Mouse (Mus musculus) heart, postnatal 25 days (tissue): ENCODE measurements around the gene Polr2f. TPM values are rescaled to one million over a fixed set of nuclear protein-coding genes. Genes with fewer than 3 reads are reported as not detected.

Source experiments
- DNase-seq: peaks from one replicate; pipeline ENCODE4 v3.0.0; 2022; ENCODE audit warnings: low spot score
- intact Hi-C: fragments of 180-260 bp; cut with DNase I; formaldehyde crosslinking; loops from one replicate; pipeline ENCODE4 v1.15.1; 2025
- total RNA-seq, 2 experiments: library from RNA; stranded (reverse); gene quantifications; 2 replicates each; pipeline ENCODE4 v1.2.3; 2021

Gene Polr2f
- total RNA-seq, 2 experiments from 2014 or later: 132 TPM

DNA sequence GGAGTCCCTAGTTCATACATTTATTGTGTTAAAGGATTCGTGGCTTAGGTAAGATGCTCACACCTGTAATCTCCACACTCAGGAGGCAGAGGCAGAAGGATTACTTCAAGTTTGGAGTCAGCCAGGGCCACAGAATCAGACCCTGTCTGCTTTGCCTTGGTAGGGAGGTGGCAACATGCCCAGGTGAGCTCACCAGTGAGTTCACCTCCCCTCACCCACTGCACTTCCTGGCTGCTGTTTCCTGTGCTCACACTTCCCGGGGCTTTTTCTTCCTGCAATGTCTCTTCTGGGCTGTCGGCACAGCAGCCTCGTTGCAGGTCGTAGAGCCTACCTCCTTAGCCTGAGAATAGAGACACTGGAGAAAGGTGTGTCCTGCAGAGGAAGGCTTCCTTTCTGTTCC, 25.5 kb upstream of the Polr2f start:
- intact Hi-C loops: no loop called here
- DNase-seq: no peak

GRCm38 (mm10) chr15:79119491-79119890, 21.3 kb upstream of the Polr2f start:
- intact Hi-C loops: no loop called here
- no peak for DNase-seq

- intact Hi-C loops: no loop called here
- no peak for DNase-seq
Measured at GRCm38 (mm10) chr15:79122119-79122518, 18.7 kb upstream of the Polr2f start.

DNA sequence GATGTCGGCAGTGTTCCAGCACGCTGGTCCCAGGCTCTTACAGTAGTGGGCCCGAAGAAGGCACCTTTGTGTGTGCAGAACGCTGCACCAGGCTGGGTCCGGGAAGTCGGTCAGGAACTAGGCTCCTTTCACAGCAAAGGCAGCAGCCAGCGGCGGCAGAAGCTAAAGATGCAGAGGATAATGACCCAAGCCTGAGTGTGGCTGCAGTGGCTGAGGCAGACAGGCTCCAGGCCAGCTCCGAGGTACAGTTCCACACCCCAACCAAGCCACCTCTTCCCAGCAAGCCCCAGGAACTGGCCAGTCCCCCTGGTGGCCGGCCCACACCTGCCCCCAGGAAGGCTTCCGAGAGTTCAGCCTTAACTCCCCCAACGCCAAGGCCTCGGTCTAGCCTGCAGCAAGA, 18.3 kb upstream of the Polr2f start:
- intact Hi-C loops: no loop called here

GRCm38 (mm10) chr15:79123751-79124150, 17.1 kb upstream of the Polr2f start:
- no peak for DNase-seq
- intact Hi-C loops: loop anchor here (2.0 kb wide), 1 partner anchor 13 kb away; no protein-coding TSS in a partner anchor

More for the DNA sequence above, 18.3 kb upstream of the Polr2f start:
- DNase-seq: no peak

- intact Hi-C loops: loop anchor here (2.0 kb wide), 1 partner anchor 14 kb away; no protein-coding TSS in a partner anchor
- no peak for DNase-seq
Measured at GRCm38 (mm10) chr15:79124331-79124875, 16.4 kb upstream of the Polr2f start.

- DNase-seq: no peak
- intact Hi-C loops: loop anchor here (1.0 kb wide), 1 partner anchor 32 kb away; no protein-coding TSS in a partner anchor
Measured at GRCm38 (mm10) chr15:79126217-79126932, 14.4 kb upstream of the Polr2f start.

GRCm38 (mm10) chr15:79127101-79127500, 13.7 kb upstream of the Polr2f start:
- DNase-seq: no peak
- intact Hi-C loops: no loop called here

GRCm38 (mm10) chr15:79128208-79128607, 12.6 kb upstream of the Polr2f start:
- no peak for DNase-seq
- intact Hi-C loops: no loop called here

DNA sequence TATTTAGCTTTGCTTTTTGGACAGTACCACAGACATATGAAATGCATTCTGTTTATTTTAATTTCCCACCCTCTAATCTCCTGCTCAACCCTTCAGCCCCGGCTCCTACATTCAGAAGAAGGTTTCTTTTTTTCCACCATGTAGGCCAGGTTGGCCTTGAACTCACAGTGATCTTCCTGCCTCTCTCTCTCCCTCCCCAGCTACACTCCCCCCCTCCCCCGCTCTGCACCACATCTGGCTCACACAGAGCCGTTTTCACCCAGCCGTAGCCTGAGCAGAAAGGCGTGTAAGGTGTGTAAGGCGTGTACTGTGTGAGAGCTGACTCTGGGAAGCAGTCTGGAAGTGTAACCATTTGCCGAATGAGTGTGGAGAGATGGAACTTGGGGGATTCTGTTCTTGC, 11.5 kb upstream of the Polr2f start:
- DNase-seq: no peak

DNA sequence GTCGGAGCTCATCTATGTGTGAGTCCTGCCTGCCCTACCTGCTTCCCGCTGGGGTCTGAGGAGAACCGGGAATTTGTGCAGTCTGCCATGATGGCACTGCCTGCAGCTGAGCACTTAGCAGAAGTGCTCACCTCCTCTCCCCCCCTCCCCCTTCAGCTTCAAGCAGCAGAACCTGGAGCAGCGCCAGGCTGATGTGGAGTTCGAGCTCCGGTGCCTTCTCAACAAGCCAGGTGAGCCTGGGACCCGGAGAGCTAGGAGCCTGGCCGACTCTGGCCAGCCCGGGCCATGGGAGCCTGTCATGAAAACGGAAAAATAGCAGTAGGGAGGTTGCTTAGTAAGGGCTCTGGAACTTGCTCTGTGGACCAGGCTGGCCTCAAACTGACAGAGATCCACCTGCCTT, 10.0 kb upstream of the Polr2f start:
- intact Hi-C loops: no loop called here
- DNase-seq: no peak

More for the DNA sequence above, 11.5 kb upstream of the Polr2f start:
- intact Hi-C loops: no loop called here

DNA sequence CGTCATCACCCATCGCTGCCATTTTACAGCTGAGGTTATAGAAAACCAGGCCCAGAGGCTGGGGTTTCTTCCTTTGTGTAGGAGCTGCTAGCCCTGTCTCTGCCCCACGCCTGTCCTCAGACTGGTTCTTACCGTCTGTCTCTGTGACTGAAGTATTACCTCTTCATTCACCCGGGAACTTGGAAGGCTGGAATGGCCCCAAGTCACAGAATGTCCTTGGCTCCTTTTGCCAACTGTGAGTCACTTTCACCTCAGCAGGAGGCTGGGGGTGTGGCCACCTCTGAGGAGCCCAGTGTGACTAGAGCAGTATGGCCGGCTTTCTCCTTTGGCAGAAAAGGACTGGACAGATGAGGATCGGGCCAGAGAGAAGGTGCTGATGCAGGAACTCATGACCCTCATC, 9.4 kb upstream of the Polr2f start:
- peak; percentile 67 for DNase-seq
- intact Hi-C loops: no loop called here

DNA sequence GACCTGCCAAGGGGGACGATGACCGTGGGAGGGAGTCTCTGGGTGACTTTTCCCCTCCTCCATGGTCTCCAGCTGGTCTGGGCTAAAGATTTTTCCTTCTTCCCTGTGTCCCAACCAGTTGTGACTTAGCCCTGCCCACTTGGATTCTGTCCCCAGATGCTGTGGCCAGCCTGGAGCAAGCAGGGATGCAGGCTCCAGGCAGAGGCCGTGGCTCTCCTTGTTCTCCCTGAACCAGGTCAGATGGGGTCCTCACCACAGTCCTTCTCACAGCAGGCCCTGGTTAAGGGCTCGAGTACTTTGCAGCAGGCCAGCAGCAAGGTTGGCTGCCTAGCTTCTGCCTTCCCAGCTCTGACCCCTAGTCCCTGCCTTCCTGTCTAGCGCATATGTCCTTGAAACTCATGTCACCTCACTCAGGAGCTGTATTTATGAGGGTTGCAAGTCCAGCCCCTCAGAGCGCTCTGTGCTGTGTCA, 7.6 kb upstream of the Polr2f start:
- intact Hi-C loops: no loop called here
- peak; percentile 48 for DNase-seq

GRCm38 (mm10) chr15:79134496-79135270, 6.1 kb upstream of the Polr2f start:
- intact Hi-C loops: no loop called here
- DNase-seq: no peak

DNA sequence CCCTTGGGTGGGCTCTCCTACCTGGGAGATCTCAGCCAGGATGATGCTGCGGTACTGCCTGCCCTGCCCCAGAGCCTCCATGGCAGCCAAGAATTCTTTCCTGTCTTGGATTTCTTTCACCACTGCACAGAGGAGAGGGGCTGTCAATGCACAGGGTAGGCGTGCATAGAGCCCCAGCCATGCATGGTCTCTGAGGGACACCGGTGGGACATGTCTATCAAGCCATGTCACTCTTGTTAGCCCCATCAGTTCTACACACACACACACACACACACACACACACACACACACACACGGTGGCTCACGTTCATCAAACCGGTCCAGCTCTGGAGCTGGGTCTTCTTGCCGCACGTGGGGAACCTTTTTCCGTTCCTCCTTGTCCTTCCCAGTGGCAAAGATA, 5.5 kb upstream of the Polr2f start:
- no peak for DNase-seq
- intact Hi-C loops: no loop called here

- no peak for DNase-seq
- intact Hi-C loops: no loop called here
Measured at GRCm38 (mm10) chr15:79135783-79136575, 4.8 kb upstream of the Polr2f start.

GRCm38 (mm10) chr15:79139640-79140039, 1.2 kb upstream of the Polr2f start:
- intact Hi-C loops: loop anchor here (2.0 kb wide), 1 partner anchor 103 kb away; no protein-coding TSS in a partner anchor
- DNase-seq: no peak

DNA sequence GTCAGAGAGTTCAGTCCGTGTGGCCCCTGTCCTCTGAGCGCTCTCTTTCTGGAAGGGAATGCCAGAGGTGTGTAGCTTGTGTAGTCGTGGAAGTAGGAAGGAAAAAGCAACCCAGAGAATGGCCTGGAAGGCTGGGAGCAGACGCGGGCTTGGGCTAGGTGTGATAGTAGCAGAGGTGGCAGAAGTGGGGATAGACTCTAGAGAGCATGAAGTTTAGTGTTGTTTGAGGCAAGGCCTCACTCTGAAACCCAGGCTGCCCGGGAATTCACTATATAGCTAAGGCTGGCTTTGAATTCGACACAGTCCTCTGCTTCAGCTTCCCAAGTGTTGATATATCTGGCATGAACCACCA, 733 bp downstream of the Polr2f start:
- intact Hi-C loops: loop anchor here (2.0 kb wide), 1 partner anchor 105 kb away; no protein-coding TSS in a partner anchor

DNA sequence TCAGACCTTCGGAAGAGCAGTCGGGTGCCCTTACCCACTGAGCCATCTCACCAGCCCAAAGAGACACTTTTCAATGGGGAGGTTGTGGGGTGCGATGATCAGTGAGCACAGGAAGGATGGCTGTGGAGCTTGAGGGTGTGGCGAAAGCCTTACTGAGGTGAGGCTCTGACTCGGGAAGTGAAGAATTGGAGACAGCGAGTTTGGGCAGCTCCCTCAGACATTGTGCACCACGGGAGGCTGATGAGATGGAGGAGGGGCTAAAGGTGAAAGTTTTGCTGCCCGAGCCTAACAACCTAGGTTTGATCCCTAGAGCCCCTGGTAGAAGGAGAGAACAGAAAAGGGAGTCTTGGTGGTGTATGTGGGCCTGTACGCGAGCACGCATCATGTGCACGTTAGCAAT, 2.5 kb downstream of the Polr2f start:
- DNase-seq: no peak
- intact Hi-C loops: no loop called here

More for the DNA sequence above, 733 bp downstream of the Polr2f start:
- no peak for DNase-seq

DNA sequence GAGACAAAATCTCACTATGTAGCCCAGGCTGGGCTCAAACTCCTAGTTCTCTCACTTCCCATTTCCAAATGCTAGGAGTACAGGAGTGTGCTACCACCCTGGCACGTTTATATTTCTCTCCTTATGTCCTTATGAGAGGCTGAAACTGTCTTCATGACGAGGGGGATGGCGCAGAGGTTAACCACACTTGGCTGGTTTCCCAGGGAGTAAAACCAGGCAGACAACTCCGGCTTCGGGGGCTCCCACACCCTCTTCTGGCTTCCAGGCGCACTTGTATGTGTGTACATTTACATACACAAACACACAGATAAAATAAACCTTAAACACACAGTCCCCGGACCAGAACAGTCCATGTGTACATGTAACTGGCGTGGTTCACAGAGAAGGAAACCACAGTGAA, 3.2 kb downstream of the Polr2f start:
- DNase-seq: no peak
- intact Hi-C loops: no loop called here
